Mouse (Mus musculus): ENCODE measurements at regions not wholly inside any gene's neighbourhood (a gene's known extent, or its start where the extent isn't known, plus 50 kb on each side); places are given as distances from the start of the nearest gene placed in this dataset.

DNA sequence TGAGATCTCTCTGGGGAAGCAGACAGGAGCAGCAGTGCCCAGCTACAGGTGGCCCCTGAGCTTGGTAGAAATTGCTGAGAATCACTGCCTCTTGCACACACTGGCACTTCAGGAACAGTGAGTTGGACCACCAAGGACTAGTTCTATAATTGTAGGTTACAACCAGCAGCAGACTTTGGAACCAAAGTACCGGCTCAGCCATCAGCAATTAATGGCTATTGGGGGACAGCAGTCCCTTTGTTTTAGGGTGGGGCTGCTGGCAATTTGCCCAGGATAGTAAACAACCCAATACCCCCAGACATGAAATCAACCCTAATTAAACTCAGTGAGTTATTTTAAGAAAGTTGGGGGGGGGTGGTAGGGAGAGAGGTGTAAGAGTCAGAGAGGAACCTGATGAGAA lies 190.8 kb upstream of the Nampt start:
- no peak for TF ChIP-seq CTCF (IDR thresholded peaks at IDR 0.05)
- TF ChIP-seq EP300 (IDR thresholded peaks at IDR 0.05), result no peak
